In genomic region chr2:74032177-74033021, GRCm38 (mm10) we compare ENCODE assay signal across 13 mouse cellular contexts.
"Had no signal": no experiment of that assay in that cellular context is flagged by ENCODE, and none has a peak within 500 bp of the region (broad histone marks: within the 10 kb centered on the region; RNA-seq: fewer than 3 reads in every experiment).

No protein-coding gene starts in this region.

- H3K9me3 ChIP-seq: hindbrain, embryonic 15.5 days; kidney, embryonic 15.5 days; limb, embryonic 13.5 days; liver, embryonic 13.5 days; neural tube, embryonic 12.5 days had no signal

- H3K36me3 ChIP-seq: hindbrain, embryonic 15.5 days; kidney, embryonic 15.5 days; limb, embryonic 13.5 days; liver, embryonic 13.5 days; neural tube, embryonic 12.5 days had no signal

- ATAC-seq: liver, postnatal 0 days had no signal

- H3K9ac ChIP-seq: hindbrain, embryonic 15.5 days; kidney, embryonic 15.5 days; limb, embryonic 13.5 days; liver, embryonic 13.5 days; liver, postnatal 0 days; neural tube, embryonic 12.5 days had no signal

- DNase-seq: kidney, adult 2 months; kidney, postnatal 36 days; layer of hippocampus, adult 9-11 months; layer of hippocampus, postnatal 36 days; liver, embryonic 13.5 days; liver, postnatal 0 days; midbrain, embryonic 14.5 days; thymus, postnatal 4 days had no signal

- H3K4me1 ChIP-seq: liver, embryonic 13.5 days had no signal

- H3K4me2 ChIP-seq: hindbrain, embryonic 15.5 days; kidney, embryonic 15.5 days; limb, embryonic 13.5 days; liver, embryonic 13.5 days; neural tube, embryonic 12.5 days had no signal

- H3K4me3 ChIP-seq: hindbrain, embryonic 15.5 days; kidney, embryonic 15.5 days; limb, embryonic 13.5 days; liver, embryonic 13.5 days; neural tube, embryonic 12.5 days had no signal

- H3K27ac ChIP-seq: hindbrain, embryonic 15.5 days; kidney, embryonic 15.5 days; limb, embryonic 13.5 days; liver, embryonic 13.5 days; neural tube, embryonic 12.5 days; stomach, postnatal 0 days had no signal

- H3K27me3 ChIP-seq: hindbrain, embryonic 15.5 days; kidney, embryonic 15.5 days; limb, embryonic 13.5 days; liver, embryonic 13.5 days; neural tube, embryonic 12.5 days had no signal
